Mouse (Mus musculus) ES-E14 (cell line): ENCODE measurements around the gene Tgfbi.

Experiments used
- HCFC1 ChIP-seq: IDR thresholded peaks from 2 replicates; pipeline ENCODE4 v1.6.1; 2012; ENCODE audit warnings: low read length, inconsistent platforms, borderline replicate concordance; ENCODE audit not compliant: insufficient read depth
- MAFK ChIP-seq: IDR thresholded peaks from 2 replicates; pipeline ENCODE4 v1.6.1; 2014; ENCODE audit warnings: mild to moderate bottlenecking, low read depth, low read length, inconsistent platforms; ENCODE audit not compliant: insufficient read depth
- ZC3H11A ChIP-seq: IDR thresholded peaks from 2 replicates; pipeline ENCODE4 v1.6.1; 2012; ENCODE audit warnings: low read depth, mild to moderate bottlenecking, inconsistent platforms, low read length, borderline replicate concordance
- ZNF384 ChIP-seq: IDR thresholded peaks from 2 replicates; pipeline ENCODE4 v1.6.1; 2012; ENCODE audit warnings: low read depth, low read length, inconsistent platforms

DNA sequence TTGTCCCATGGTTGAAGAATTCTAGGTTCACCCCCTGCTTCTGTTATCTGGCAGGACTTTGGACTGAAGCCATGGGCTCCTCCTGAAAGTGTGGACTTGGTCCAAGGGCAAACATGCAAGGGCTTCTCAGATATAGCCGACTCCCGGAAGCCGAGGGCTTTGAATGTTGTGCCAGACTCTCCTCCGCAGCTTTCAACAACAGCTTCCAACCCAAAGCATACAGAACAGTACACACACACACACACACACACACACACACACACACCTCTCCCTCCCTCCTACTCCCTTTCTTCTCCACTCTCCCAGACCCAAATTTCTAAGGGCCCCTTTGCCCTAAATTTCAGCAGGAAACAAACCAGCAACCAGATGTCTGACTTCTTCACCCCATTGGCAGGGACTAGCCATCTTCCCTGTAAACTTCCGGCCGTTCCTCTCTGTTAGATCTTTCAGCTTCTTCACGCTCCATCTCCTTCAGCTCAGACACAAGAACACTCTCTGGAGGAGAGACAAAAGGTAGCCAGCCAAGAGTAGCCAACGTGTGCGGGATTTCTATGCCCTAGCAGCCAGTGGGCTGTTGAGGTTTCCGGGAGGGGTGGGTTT is 69.0 kb downstream of the Tgfbi start:
- TF ChIP-seq MAFK (no peak), ZC3H11A (no peak), HCFC1 (no peak), ZNF384 (no peak)
